ENCODE assay signal across 9 mouse cellular contexts in genomic region chr13:99239161-99239530, GRCm38 (mm10). TPM values are rescaled to one million over a fixed set of nuclear protein-coding genes. Genes with fewer than 3 reads are reported as not detected.
DNase-seq lines count a peak whose midpoint lies in the region; ATAC-seq lines count a peak whose summit lies in the region.
"Had no signal": no experiment of that assay in that cellular context is flagged by ENCODE, and none has a peak within 500 bp of the region (broad histone marks: within the 10 kb centered on the region; RNA-seq: fewer than 3 reads in every experiment).

No protein-coding gene starts in this region.

- H3K4me3 ChIP-seq in heart, embryonic 10.5 days: no peak overlapping the region
- no peak overlapping the region for H3K4me3 ChIP-seq in hindbrain, embryonic 15.5 days
- H3K4me3 ChIP-seq in midbrain, embryonic 11.5 days (ENCODE audit: low read depth, low read length): no peak overlapping the region

- H3K9ac ChIP-seq in hindbrain, embryonic 15.5 days: no peak overlapping the region
- no peak overlapping the region for H3K9ac ChIP-seq in midbrain, embryonic 11.5 days (ENCODE audit: low read length)

- no peaks in the 10 kb centered on the region for H3K36me3 ChIP-seq in heart, embryonic 10.5 days
- no peaks in the 10 kb centered on the region for H3K36me3 ChIP-seq in hindbrain, embryonic 15.5 days
- H3K36me3 ChIP-seq in midbrain, embryonic 11.5 days (ENCODE audit: control insufficient read depth, insufficient read depth, low read length): no peaks in the 10 kb centered on the region

- no peaks in the 10 kb centered on the region for H3K27me3 ChIP-seq in heart, embryonic 10.5 days (ENCODE audit: insufficient read depth, poor library complexity, severe bottlenecking)
- no peaks in the 10 kb centered on the region for H3K27me3 ChIP-seq in hindbrain, embryonic 15.5 days
- H3K27me3 ChIP-seq in midbrain, embryonic 11.5 days (ENCODE audit: control insufficient read depth, insufficient read depth, low read length): no peaks in the 10 kb centered on the region

- no peak for DNase-seq in heart, embryonic 10.5 days (ENCODE audit: low spot score)
- DNase-seq in heart, adult 18-20 months: no peak
- DNase-seq in ES-CJ7 (ENCODE audit: low read depth, low spot score): peak; percentile 14
- peak; percentile 91 for DNase-seq in midbrain, embryonic 11.5 days (ENCODE audit: low spot score, missing footprints)
- no peak for DNase-seq in cerebellum, postnatal 14 days
- no peak for DNase-seq in gastrocnemius, adult 18-20 months (ENCODE audit: low spot score)
- DNase-seq: cerebellum, adult 8-10 months had no signal

- WGBS in heart, embryonic 10.5 days: 8% methylated on average over 7 of the region's 7 CpGs
- 28% methylated on average over 7 of the region's 7 CpGs for WGBS in hindbrain, embryonic 15.5 days
- WGBS in midbrain, embryonic 11.5 days: 28% methylated on average over 7 of the region's 7 CpGs

- peaks cover 52% of the 10 kb centered on the region for H3K4me1 ChIP-seq in heart, embryonic 10.5 days
- H3K4me1 ChIP-seq in hindbrain, embryonic 15.5 days (replicated peaks): peaks cover 12% of the 10 kb centered on the region
- peaks cover 12% of the 10 kb centered on the region for H3K4me1 ChIP-seq in midbrain, embryonic 11.5 days (ENCODE audit: control insufficient read depth, insufficient read depth, low read length)

- 0 out of 2 replicates have a peak, but pooled peaks have one; percentile 16 for ATAC-seq in hindbrain, embryonic 15.5 days (ENCODE audit: low FRiP score, low read depth)
- ATAC-seq in midbrain, embryonic 11.5 days (ENCODE audit: low FRiP score): 0 out of 2 replicates have a peak, but pooled peaks have one; percentile 22
- ATAC-seq in cerebellum, adult (ENCODE audit: insufficient number of reproducible peaks, low FRiP score, low TSS enrichment): no peak

- H3K9me3 ChIP-seq in heart, embryonic 10.5 days: no peaks in the 10 kb centered on the region
- no peaks in the 10 kb centered on the region for H3K9me3 ChIP-seq in hindbrain, embryonic 15.5 days
- H3K9me3 ChIP-seq in midbrain, embryonic 11.5 days (ENCODE audit: control insufficient read depth, low read length): no peaks in the 10 kb centered on the region

- no peak overlapping the region for H3K4me2 ChIP-seq in hindbrain, embryonic 15.5 days
- H3K4me2 ChIP-seq in midbrain, embryonic 11.5 days: no peak overlapping the region

- H3K27ac ChIP-seq in heart, embryonic 10.5 days: peak overlapping the region; percentile 89
- H3K27ac ChIP-seq in hindbrain, embryonic 15.5 days (replicated peaks): peak overlapping the region; percentile 66
- no peak overlapping the region for H3K27ac ChIP-seq in midbrain, embryonic 11.5 days (ENCODE audit: low read depth, low read length)

RNA-seq across cellular contexts. Expression of gene Zfp366, which starts 54.5 kb away (rescaled TPM):
- 0.10 and 0.14 TPM in 2 replicates for polyA plus RNA-seq in heart, embryonic 10.5 days (2016; fragmentation: Nextera tagmentation; extraction: Ambion mirVana)
- 10 to 100 TPM; 14.1 to 14.9 TPM for total RNA-seq in heart, adult 18-20 months (2021)
- polyA plus RNA-seq in hindbrain, embryonic 15.5 days (2015; fragmentation: Nextera tagmentation; extraction: Ambion mirVana): 0.67 and 0.77 TPM in 2 replicates
- polyA plus RNA-seq in midbrain, embryonic 11.5 days (2014; fragmentation: Nextera tagmentation; extraction: Ambion mirVana): 0.75 and 0.87 TPM in 2 replicates
- total RNA-seq in gastrocnemius, adult 18-20 months (2021): 1 to 10 TPM; 3.8 to 3.9 TPM

Comparison
In these comparisons a context has a peak if more than half of its experiments do, and no peak if none do; other contexts are left out.
1. DNase-seq: peak in ES-CJ7 (single experiment) and midbrain, embryonic 11.5 days (single experiment); none in heart, embryonic 10.5 days (single experiment), heart, adult 18-20 months (0 of 2), cerebellum, postnatal 14 days (0 of 2) and gastrocnemius, adult 18-20 months (single experiment).